ENCODE assay signal across 19 mouse cellular contexts in genomic region chr15:97724346-97725197, GRCm38 (mm10). TPM values are rescaled to one million over a fixed set of nuclear protein-coding genes. Genes with fewer than 3 reads are reported as not detected.
DNase-seq lines count a peak whose midpoint lies in the region; ATAC-seq and TF ChIP-seq lines count a peak whose summit lies in the region.
"Had no signal": no experiment of that assay in that cellular context is flagged by ENCODE, and none has a peak within 500 bp of the region (broad histone marks: within the 10 kb centered on the region; RNA-seq: fewer than 3 reads in every experiment).

No protein-coding gene starts in this region.

- no peaks in the 10 kb centered on the region for H3K27me3 ChIP-seq in hindbrain, postnatal 0 days (ENCODE audit: insufficient read depth, low read length)
- no peaks in the 10 kb centered on the region for H3K27me3 ChIP-seq in hindbrain, embryonic 13.5 days
- no peaks in the 10 kb centered on the region for H3K27me3 ChIP-seq in testis, adult 2 months (ENCODE audit: control insufficient read depth, insufficient read depth, low read length)
- H3K27me3 ChIP-seq: embryonic facial prominence, embryonic 15.5 days; intestine, embryonic 15.5 days had no signal

- no peak for TF ChIP-seq CTCF in hindbrain, postnatal 0 days (IDR thresholded peaks at IDR 0.05; ENCODE audit: low read depth)
- no peak for TF ChIP-seq CTCF in testis, adult 2 months (IDR thresholded peaks at IDR 0.05; ENCODE audit: control insufficient read depth, insufficient read depth, insufficient replicate concordance, low read depth, low read length)

- H3K36me3 ChIP-seq in hindbrain, postnatal 0 days (ENCODE audit: insufficient read depth, low read length): no peaks in the 10 kb centered on the region
- H3K36me3 ChIP-seq in hindbrain, embryonic 13.5 days: no peaks in the 10 kb centered on the region
- no peaks in the 10 kb centered on the region for H3K36me3 ChIP-seq in testis, adult 2 months (ENCODE audit: control insufficient read depth, insufficient read depth, low read length)
- H3K36me3 ChIP-seq: embryonic facial prominence, embryonic 15.5 days; intestine, embryonic 15.5 days; limb, embryonic 10.5 days had no signal

- H3K4me2 ChIP-seq in hindbrain, postnatal 0 days (ENCODE audit: low read depth, low read length): no peak overlapping the region
- no peak overlapping the region for H3K4me2 ChIP-seq in hindbrain, embryonic 13.5 days
- H3K4me2 ChIP-seq: embryonic facial prominence, embryonic 15.5 days; hindbrain, embryonic 14.5 days; intestine, embryonic 15.5 days had no signal

- H3K9ac ChIP-seq in hindbrain, postnatal 0 days (replicated peaks; ENCODE audit: low read length): no peak overlapping the region
- H3K9ac ChIP-seq in hindbrain, embryonic 13.5 days: no peak overlapping the region
- H3K9ac ChIP-seq: embryonic facial prominence, embryonic 15.5 days; hindbrain, embryonic 14.5 days; intestine, embryonic 15.5 days had no signal

- no peak overlapping the region for H3K4me3 ChIP-seq in hindbrain, postnatal 0 days (ENCODE audit: low read length)
- H3K4me3 ChIP-seq in hindbrain, embryonic 13.5 days: no peak overlapping the region
- no peak overlapping the region for H3K4me3 ChIP-seq in testis, adult 2 months (ENCODE audit: control insufficient read depth, low read depth, low read length)
- H3K4me3 ChIP-seq: embryonic facial prominence, embryonic 15.5 days; intestine, embryonic 15.5 days; limb, embryonic 10.5 days had no signal

- ATAC-seq in hindbrain, postnatal 0 days: no peak
- ATAC-seq in hindbrain, embryonic 13.5 days (ENCODE audit: low FRiP score): no peak
- ATAC-seq: activated CD4-positive, CD25-positive, alpha-beta regulatory T cell, adult 4 months; forebrain, embryonic 14.5 days; intestine, embryonic 15.5 days had no signal

- no peaks in the 10 kb centered on the region for H3K9me3 ChIP-seq in hindbrain, postnatal 0 days (ENCODE audit: low read length)
- H3K9me3 ChIP-seq in hindbrain, embryonic 13.5 days: no peaks in the 10 kb centered on the region
- H3K9me3 ChIP-seq: embryonic facial prominence, embryonic 15.5 days; intestine, embryonic 15.5 days; limb, embryonic 10.5 days had no signal

- H3K27ac ChIP-seq in hindbrain, postnatal 0 days: peak overlapping the region; percentile 73
- no peak overlapping the region for H3K27ac ChIP-seq in hindbrain, embryonic 13.5 days
- H3K27ac ChIP-seq in testis, adult 2 months (ENCODE audit: control insufficient read depth, insufficient read depth, low read depth, low read length): peak overlapping the region; percentile 88
- H3K27ac ChIP-seq: embryonic facial prominence, embryonic 15.5 days; hindbrain, embryonic 14.5 days; intestine, embryonic 15.5 days; limb, embryonic 10.5 days had no signal

- 74% methylated on average over 17 of the region's 17 CpGs for WGBS in hindbrain, postnatal 0 days
- 88% methylated on average over 17 of the region's 17 CpGs for WGBS in hindbrain, embryonic 13.5 days

- no peak for TF ChIP-seq POLR2A in testis, adult 2 months (IDR thresholded peaks at IDR 0.05; ENCODE audit: control insufficient read depth, low read depth, low read length)

- no peaks in the 10 kb centered on the region for H3K4me1 ChIP-seq in hindbrain, postnatal 0 days (ENCODE audit: insufficient read depth, low read length)
- H3K4me1 ChIP-seq in hindbrain, embryonic 13.5 days (replicated peaks): peaks cover 16% of the 10 kb centered on the region
- peaks cover 18% of the 10 kb centered on the region for H3K4me1 ChIP-seq in testis, adult 2 months (ENCODE audit: control insufficient read depth, insufficient read depth, low read length)
- H3K4me1 ChIP-seq: intestine, embryonic 15.5 days had no signal

- no peak for DNase-seq in hindbrain, postnatal 0 days (ENCODE audit: low spot score)
- DNase-seq in testis, postnatal 14 days (ENCODE audit: low spot score): no peak
- peak; percentile 14 to 40 for DNase-seq in urinary bladder, postnatal 36 days (ENCODE audit: low spot score in 2 of 2)
- DNase-seq in urinary bladder, postnatal 10 days (ENCODE audit: low spot score): no peak
- no peak for DNase-seq in B cell, adult 2 months
- DNase-seq: kidney, adult 9 months; kidney, postnatal 25 days; lung, postnatal 4 days; right cerebral cortex, adult 18-20 months; right cerebral cortex, postnatal 4 days had no signal

RNA-seq across cellular contexts. Expression of gene Endou, which starts 6.6 kb away (rescaled TPM):
- 0.10 TPM in 1 of 2 replicates, not detected in the other for total RNA-seq in hindbrain, postnatal 0 days (2014; rRNA removed)
- polyA plus RNA-seq in hindbrain, postnatal 0 days (2015; fragmentation: Nextera tagmentation; extraction: Ambion mirVana): 0.44 and 0.49 TPM in 2 replicates
- polyA plus RNA-seq in hindbrain, embryonic 13.5 days (2015; fragmentation: Nextera tagmentation; extraction: Ambion mirVana): 0.21 and 0.29 TPM in 2 replicates
- 0.89 and 1.1 TPM in 2 replicates for polyA plus RNA-seq in testis, adult 2 months (2012; rRNA removed)
- polyA plus RNA-seq: neural tube, embryonic 14.5 days had no signal

RNA-seq across cellular contexts. Expression of gene Rpap3, which starts 18.9 kb away (rescaled TPM):
- total RNA-seq in hindbrain, postnatal 0 days (2014; rRNA removed): 14.1 and 19.2 TPM in 2 replicates
- polyA plus RNA-seq in hindbrain, postnatal 0 days (2015; fragmentation: Nextera tagmentation; extraction: Ambion mirVana): 38.1 and 41.6 TPM in 2 replicates
- polyA plus RNA-seq in hindbrain, embryonic 13.5 days (2015; fragmentation: Nextera tagmentation; extraction: Ambion mirVana): 35.6 TPM in 2 replicates
- 3.7 and 3.9 TPM in 2 replicates for polyA plus RNA-seq in testis, adult 2 months (2012; rRNA removed)

RNA-seq across cellular contexts. Expression of gene Rapgef3, which starts 43.2 kb away (rescaled TPM):
- total RNA-seq in hindbrain, postnatal 0 days (2014; rRNA removed): 26.4 and 41.9 TPM in 2 replicates
- polyA plus RNA-seq in hindbrain, postnatal 0 days (2015; fragmentation: Nextera tagmentation; extraction: Ambion mirVana): 10.3 and 12.2 TPM in 2 replicates
- 10.4 and 10.8 TPM in 2 replicates for polyA plus RNA-seq in hindbrain, embryonic 13.5 days (2015; fragmentation: Nextera tagmentation; extraction: Ambion mirVana)
- 16.1 and 16.3 TPM in 2 replicates for polyA plus RNA-seq in testis, adult 2 months (2012; rRNA removed)
- polyA plus RNA-seq: activated CD4-positive, CD25-positive, alpha-beta regulatory T cell, adult 4 months had no signal

RNA-seq across cellular contexts. Expression of gene Slc48a1, which starts 53.7 kb away (rescaled TPM):
- total RNA-seq in hindbrain, postnatal 0 days (2014; rRNA removed): 84.4 and 89.3 TPM in 2 replicates
- 140 and 152 TPM in 2 replicates for polyA plus RNA-seq in hindbrain, postnatal 0 days (2015; fragmentation: Nextera tagmentation; extraction: Ambion mirVana)
- polyA plus RNA-seq in hindbrain, embryonic 13.5 days (2015; fragmentation: Nextera tagmentation; extraction: Ambion mirVana): 59.8 and 62.9 TPM in 2 replicates
- 16.3 and 17.0 TPM in 2 replicates for polyA plus RNA-seq in testis, adult 2 months (2012; rRNA removed)

Comparison
In these comparisons a context has a peak if more than half of its experiments do, and no peak if none do; other contexts are left out.
1. DNase-seq: peak in urinary bladder, postnatal 36 days (2 of 2); none in hindbrain, postnatal 0 days (single experiment), testis, postnatal 14 days (single experiment), urinary bladder, postnatal 10 days (single experiment) and B cell, adult 2 months (0 of 2).